Mouse (Mus musculus): ENCODE data around the gene Agr3.

Gene Agr3

DNA sequence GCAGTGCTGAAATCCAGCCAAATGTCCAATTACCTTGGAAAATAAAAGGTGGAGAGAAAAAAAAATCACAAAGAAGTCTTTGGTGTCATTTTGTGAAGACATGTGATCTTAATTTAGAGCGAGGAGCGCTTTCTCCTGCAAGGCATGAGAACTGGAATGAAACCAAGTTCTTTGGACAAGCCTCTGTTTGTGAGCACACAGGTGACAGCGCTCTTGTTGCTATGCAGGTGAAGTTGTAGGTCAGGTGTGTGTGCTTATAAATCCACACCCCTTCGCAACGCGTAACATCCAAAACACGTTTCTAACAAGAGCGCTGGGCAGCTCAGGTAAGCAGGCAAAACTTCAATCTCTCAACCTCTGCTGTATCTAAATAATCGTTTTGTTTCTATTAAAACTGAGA lies at the start of gene Agr3:
TSS of gene Agr3 (plus strand) at position 219 of the 400 bp plus-strand sequence.
- no peak for DNase-seq

DNA sequence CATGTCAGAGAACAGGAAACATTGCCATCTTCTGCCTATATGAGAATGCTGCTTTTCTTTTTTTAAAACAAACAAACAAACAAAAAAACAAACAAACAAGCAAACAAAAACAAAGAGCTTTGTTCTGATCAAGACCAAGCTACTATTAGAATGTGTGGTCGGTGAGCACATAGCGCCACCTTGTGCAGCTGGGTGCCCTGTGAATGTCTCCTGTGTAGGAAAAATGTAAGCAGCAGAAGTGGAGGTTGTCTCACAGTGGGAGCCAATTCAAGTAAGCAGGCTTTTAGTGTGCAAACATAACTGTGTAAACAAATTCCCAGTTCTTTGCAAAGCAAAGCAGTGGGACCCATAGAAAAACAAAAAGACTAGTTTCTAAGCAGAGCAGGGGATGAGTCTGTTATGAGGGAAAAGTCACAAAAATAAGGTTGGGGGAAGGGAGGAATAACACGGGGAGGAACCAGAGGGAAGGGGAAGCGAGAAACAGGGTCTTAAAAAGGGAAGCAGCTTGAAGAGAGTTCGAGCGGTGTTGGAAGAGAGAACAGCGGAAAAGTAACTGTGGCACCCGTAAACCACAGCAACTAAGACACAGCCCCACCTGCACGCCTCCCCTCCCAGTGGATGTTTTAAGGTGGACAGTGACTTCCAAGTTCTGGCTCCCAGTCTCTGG lies 40.4 kb upstream of the Agr3 start:
- no peak for DNase-seq

DNA sequence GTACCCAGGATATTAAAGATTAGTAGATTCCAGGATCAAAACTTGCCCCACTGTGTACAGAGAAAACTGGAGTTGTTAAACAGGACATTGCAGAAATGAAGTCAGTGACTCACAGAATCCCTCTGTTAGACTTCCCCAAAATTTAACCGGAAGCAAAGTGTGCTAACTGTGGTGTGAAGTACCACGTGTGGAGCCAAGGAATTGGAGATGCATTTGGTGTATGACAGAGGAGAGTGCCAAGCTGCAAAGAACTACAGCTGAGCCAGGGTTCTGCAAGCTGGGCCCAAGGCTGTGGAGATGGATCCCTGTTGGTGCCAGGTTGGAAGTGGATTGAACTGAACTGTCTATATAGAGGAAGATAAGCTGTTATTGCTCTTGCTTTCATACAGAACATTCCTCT lies 36.0 kb upstream of the Agr3 start:
- no peak for DNase-seq

DNA sequence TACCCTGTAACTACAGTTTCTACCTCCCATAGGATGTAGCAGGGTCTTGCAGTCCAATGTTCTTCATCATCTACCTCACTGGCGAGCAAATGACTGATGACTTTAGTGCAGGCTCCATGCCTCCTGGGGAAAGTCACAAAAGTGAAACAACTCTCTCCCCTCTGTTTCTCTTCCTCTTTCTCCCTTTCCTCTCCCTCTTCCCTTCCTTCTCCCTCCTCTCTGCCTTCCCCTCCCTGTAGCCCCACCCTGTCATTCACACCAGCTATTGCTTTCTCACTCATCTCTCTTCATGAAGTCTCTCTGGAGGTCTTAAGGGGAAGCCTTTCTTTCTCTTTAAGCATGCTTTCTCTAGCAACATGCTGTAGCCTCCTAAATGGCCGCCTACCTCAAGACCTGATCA lies 34.7 kb upstream of the Agr3 start:
- DNase-seq = no peak

DNA sequence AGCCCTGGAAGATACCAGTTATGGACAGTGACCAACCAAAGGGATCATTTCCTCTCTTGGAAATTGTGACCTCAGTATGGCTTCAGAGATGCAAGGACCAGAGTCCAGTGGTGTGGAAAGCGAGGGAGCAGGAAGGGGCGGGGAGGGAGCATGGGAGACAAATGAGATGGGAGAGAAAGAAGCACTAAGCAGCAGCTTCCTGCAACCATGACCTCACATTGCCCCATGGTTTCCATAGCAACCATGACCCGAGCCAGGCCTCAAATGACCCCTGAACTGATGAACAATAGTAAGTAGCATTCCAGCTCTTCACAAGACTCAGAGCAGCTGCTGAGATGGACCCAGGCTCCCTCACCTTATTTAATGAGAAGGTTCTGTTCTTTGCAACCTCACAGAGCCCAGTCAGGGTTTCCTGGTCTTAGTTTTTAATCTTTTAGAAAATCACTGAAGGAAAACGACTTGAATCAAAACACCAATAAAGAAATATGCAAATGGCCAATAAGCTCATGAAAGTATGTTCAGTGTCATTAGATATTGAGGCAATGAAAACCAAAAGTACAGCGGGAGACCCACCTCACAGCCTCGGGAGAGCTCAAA lies 31.0 kb upstream of the Agr3 start:
- DNase-seq = no peak

DNA sequence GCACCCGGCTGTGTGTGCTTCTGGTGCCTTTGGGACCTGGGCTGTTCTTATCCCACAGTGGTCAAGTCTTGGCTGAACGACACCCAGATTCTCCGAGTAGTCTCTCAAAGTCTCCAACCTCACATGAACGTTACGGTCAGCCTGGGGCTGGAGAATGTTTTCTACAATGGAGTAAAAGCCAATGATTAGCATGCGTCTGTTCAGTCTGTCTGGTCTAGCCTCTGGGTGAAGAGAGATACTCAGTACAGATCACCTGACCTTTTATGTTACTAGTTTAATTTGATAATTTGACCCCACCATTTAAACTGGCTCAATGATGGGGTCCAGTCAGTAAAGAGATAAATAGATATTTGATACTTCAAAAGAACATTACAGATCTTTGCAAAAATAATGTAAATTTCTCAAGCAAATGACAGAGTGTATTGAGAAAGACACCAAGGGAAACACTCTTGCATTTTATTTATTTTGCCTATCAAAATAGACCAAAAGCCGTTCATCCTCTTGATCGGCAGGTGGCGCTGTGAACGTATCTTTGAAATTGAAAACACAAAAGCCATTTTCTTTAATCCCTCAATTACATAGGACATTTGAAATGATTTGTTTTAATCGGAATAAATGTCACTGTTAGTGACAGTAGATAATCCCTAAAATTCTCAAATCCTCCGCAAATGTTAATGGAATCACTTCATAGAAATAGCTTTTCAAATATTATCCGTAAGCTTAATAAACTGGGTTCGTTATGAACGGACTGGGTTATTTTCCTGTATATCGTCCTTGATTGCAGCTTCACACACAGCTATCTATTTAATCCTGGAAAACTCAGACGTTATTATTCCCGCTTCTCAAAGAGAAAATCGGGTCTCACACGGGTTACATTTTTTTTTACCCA lies 29.3 kb upstream of the Agr3 start:
- peak; percentile 46 for DNase-seq

DNA sequence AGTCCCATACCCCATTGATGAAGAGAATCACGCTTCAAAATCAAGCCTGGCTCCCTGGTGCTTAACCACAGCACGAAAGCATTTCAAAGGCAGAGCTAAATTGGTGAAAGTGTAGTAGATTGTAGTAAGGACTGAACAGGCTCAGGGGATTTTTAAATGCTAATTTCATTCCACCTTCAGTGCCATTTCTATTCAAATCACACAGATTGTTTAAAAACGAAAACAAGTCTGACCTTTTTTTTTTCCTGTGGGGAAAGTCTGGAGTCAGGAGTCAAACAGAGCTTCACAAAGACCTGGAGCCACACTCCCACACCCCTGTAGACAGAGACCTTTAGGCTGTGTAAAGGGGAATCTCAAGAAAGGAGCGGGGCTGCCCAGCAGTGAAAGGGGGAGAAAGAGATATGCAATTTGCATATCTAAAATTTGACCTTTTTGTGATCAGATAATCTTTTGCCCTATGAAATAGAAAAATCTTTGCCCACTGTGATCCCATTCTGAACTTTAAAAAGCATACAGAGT lies 28.6 kb upstream of the Agr3 start:
- no peak for DNase-seq

DNA sequence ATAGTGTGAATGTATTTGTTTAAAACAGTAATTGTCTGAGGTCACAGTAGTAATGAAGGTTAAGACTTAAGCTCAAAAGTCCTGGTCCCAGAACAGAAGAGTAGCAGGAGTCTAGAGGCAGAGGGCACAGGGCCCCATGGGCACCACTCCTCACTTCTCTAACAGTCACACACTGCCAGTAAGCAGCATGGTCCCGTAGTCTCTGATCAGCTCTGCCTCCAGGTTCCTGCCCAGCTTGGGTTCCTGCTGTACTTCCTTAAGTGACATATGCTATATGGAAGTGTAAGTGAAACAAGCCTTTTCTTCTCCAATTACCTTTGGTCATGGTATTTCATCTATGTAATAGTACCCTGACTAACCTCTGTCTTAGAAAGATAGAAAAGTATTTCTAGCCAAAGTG lies 14.8 kb upstream of the Agr3 start:
- DNase-seq = no peak

DNA sequence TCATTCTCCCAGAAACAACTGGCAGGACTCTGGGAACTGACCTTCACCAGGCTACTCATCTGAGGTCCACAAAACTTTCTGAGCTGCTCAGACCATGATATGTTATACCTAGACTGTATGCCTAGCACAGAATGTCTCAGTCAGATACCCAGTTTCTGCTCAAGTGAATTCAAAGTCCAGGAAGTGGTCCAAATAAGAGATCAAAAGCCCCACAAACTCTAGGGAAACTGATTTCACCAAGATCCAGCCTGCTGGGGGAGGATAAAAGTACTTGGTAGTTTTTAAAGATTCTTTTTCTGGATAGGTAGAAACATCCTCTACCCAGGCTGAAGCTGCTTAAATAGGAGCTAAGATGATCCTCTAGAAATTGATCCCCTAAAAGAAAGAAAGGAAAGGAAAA lies 9.6 kb upstream of the Agr3 start:
- DNase-seq = no peak

DNA sequence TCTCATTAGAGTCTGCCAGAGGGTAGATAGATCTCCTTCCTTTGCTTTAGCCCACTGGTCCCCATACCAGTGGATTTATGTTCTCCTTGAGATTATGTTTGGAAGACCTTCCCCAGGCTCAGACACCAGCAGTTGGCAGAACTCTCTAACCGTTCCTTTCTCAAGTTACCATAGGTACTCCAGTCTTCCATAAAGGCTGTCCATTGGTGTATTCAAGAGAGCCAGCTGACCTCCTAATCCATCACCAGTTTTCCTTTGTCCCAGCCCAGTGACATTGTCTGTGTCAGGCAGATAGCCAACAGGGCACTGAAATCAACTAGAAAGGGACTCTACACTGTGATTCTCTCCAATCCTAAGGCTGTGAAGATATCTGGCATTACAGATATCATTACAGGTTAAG lies 9.0 kb upstream of the Agr3 start:
- no peak for DNase-seq

DNA sequence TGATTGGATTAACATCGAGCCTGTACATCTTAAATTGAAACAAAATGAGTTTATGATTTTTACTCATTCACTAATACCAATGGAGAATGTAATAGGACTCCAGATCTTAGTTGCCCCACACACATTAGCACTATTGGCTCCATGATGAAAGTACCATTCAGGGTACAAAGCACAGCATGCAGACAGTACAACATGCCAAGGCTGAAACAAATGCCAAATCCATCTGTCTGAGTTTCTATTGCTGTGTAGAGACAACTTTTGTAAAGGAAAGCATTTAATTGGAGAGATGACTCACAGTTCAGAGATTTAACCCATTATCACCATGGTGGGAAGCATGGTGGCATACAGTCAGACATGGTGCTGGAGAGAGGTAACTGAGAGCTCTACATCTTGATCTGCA lies 7.4 kb upstream of the Agr3 start:
- DNase-seq = no peak

DNA sequence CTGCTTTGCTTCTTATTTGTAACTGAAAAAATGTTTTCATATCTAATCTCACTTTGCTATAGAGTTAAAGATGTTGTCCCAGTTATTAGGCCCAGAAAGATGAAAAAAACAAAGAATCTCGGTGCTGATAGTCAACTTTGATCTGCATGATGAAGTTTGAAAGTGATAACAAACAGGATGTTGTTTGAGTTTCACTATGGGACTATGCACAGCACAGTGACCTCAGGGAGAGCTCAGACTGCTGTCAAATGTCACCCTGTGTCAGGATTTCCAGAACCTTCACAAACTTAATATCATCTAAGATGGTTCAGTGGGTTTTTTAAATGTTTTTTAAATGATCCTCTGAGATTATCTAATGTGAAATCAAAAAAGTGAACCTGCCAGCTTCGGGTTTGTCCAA lies 2.4 kb downstream of the Agr3 start:
- no peak for DNase-seq

DNA sequence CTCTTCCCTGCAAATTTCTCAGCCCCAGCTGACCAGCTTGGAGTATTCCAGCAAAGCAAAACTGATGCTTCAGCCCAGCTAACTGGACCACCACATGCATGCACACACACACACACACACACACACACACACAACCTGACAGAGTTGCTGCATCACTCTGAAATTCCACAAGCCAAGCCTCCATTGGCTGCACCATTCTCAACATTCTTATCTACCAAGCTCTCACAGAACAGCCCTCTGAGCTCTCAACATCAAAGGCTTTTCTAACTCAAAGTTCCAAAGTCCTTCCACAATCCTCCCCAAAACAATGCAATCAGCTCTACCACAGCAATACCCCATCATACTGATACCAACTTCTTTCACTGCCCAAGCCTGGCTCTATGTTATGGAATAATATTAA lies 7.4 kb downstream of the Agr3 start:
- DNase-seq = no peak

DNA sequence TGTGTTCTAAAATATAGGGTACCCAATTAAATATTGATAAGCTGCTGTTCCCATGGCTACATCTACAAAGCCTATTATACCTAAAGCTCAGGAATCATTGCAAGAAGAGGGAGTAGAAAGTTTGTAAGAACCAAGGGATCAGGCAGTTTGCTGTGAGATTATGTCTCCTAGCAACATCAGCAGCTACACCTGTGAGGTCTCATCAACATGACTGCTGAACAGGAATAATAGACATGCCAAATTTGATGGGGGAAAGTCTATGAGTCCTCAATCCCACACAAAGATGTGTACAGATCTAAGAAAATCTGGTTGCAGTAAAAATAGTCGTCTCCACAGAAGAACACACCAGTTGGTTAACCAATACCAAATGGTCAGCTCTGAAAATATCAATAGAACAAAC lies 26.3 kb downstream of the Agr3 start:
- no peak for DNase-seq

DNA sequence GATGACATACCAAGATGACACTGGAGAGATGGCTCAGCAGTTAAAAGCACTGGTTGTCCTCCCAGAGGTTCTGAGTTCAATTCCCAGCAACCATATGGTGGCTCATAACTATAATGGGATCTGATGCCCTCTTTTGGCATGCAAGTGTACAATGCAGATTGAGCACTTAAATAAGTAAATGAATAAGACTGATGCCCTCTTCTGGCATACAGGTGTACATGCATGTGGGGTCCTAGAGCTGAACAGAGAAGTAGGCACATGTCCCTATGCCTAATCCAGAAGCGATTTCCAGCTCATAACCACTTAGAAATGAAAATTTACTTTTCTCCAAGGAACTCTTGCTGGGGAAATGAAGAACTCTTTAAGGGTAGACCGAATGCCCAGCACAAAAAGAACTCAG lies 31.8 kb downstream of the Agr3 start:
- no peak for DNase-seq

DNA sequence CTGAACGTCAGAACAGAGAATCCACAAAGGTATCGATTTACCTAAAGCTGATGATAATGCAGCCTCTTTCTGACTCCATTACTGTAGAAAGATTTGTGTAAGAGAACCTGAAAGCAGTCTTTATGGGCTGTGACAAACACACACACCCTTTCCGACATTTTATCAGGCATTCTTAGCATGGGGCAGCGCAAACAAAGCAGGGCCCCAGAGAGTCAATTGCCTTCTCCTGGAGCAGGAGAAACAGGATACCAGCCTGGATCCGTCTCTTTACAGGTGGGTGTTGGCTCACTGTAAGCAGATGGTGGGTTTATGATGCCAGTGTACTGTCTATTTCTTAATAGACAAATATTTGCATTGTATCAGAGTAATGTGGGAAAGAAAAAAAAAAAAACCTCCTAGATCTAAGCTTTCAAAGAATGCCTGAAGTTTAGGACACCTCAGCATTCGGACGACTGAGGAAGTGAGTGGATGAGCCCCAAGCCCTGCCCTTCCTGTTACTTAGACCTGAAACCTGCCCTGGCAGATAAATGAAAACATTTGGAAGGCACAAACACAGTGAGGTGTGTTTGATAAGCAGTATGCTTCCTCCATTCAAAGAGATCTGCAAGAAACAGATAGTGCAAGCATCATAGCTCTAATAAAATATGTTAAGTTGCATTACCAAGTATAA lies 40.8 kb downstream of the Agr3 start:
- DNase-seq = no peak

DNA sequence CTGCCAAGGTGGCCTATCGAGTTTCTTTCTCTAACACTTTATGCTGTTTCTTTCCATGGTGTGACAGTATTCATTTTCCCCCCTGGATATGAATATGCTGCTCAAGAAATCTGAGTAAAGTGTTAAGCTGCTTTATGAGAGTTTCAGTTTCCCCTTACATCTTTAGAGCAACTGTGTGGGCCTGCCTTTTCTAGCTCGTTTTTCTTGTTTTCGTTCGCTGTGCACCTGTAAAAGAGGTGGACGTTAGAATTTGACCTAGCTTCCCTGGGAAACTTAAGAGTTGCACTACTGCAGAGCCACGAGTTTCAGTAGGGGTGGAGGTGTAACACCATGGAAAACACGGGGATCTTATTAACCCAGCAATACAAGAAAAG lies 41.3 kb downstream of the Agr3 start:
- no peak for DNase-seq

DNA sequence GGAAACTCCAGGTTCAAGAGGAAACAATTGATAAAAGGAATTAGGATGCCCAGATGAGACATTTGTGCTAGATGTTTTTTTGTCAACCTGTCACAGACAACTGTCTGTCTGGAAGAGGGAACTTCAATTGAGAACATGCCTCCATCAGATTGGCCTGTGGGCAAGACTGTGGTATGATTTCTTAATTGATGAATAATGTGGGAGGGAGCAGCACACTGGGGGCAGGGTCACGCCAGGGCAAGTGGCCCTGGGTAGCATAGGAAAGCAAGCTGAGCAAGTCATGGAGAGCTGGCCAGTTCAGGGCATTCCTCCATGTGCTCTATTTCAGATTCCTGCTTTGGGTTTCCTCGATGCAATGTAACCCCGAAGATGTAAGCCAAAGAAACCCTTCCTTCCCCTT lies 50.5 kb downstream of the Agr3 start:
- DNase-seq = no peak

DNA sequence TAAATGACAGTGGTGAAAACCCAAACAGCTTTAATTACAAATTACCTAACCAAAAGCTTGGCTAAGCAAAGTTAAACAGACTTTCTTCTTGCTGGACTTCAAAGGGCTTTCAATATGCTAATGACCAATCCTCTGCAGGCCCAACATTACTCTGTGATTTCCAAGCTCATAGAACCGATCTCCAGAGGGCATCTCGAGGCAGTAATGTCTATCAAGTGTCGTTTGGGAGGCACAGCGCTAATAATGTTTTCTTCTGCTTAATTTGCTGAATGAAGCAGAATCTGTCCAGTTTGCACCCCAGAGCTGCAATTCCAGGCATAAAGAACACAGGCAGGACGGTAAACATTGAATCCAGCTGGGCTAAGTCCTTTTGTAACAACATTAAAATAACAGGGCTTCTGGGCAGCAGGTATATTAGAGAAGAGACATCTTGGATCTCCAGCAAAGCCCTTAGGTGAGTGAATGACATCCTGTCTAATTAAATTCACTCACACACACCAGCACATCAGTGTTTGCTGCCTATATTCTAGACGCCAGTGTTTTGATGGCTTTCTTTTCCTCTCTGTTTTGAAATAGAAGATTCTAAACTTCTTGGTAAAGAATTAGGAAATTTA lies 52.3 kb downstream of the Agr3 start:
- DNase-seq = no peak

DNA sequence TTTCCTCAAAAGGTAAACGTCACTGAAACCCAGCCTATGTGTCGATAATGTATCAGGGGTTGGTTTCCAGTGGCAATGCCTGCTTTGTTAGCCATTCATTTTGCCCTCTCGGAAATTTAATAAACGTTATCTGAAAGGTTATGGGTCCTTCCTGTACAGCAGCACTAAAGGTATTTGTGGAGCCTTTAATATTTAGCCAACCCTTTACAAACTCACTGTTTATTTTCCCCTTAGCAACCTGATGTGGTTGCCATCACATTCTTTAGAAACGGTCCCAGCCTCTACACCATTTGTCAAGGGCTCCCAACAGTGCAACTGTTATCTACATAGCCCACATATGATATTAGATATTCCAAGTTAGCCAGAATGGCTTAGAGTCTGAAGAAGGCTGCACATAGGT lies 54.2 kb downstream of the Agr3 start:
- DNase-seq = no peak

DNA sequence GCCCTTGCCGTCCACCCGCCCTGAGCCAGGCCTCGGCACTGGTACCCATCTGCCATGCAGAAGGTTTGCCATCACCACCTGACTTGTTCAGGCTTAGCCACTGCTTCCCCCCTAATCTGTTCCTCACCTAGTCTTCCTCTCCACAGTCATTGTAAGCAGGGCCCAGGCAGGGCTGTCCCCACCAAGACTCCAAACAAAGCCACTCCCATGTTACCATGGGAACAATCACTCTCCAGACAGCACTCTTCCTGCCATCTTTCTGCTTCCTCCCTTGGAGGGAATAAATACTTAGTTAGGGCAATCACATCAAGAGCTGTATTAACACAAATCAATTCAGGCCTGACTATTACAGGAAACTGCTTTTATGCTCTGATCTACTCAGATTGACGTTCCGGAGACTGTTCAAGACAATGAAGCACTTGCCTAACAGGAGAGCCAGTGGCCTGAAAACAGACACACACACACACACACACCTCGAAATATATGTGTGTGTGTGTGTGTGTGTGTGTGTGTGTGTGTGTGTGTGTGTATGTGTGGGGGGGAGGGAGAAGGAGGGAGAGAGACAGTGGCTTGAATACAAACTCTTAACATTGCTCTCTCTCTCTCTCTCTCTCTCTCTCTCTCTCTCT lies 56.4 kb downstream of the Agr3 start:
- no peak for DNase-seq

DNA sequence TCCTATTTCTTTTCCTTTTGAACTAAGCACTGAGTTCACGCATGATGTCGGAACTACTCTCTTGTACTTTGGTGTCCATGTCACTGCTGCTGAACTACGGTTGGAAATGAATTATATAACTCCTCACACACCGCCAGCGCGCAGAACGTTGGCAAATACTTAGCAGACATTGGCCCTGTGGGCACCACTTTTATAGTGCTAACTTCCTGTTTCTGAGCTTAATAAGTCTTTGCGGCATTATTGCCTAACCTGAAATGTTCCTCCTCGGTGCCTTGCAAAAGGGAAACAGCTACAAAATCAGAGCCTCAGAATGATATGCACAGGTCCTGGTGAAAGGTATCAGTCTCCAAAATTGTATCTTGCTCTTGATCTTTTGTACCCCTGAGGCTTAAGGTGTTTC lies 58.1 kb downstream of the Agr3 start:
- no peak for DNase-seq

DNA sequence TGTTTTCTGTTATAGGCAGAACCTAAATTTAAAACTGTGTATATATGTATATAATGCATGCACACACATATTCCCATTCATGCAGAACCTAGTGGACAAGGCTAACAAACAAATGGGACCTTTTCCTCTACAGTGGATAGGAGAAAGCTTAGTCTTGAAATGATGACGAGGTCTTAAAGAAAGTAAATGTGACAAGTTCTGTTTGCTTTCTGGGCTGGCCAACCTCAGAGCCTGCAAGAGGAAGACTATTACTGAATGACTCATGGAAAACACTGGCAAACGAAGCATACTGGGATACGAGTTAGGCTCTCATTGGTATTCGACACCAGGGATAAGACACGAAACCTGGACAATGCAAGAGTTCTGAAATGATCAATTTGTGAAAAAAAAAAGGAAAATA lies 59.3 kb downstream of the Agr3 start:
- no peak for DNase-seq

All from right cerebral cortex, postnatal 25 days (tissue).